Mouse (Mus musculus): ENCODE data around the gene Hint2. TPM values are rescaled to one million over a fixed set of nuclear protein-coding genes. Genes with fewer than 3 reads are reported as not detected.

The Hint2 gene
- polyA plus RNA-seq, 1 experiment from 2014 or later: 159 TPM

- Histone ChIP-seq H3K4me1 (ENCODE audit: insufficient read depth) (peaks cover 11% of the 10 kb centered on the region), H3K9me3 (ENCODE audit: low read length) (no peaks in the 10 kb centered on the region), H3K27me3 (ENCODE audit: insufficient read depth, low read length) (no peaks in the 10 kb centered on the region), H3K4me3 (ENCODE audit: low read depth, low read length) (no peak overlapping the region), H3K9ac (replicated peaks) (no peak overlapping the region), H3K36me3 (replicated peaks; ENCODE audit: insufficient read depth, low read length) (no peaks in the 10 kb centered on the region), H3K4me2 (ENCODE audit: low read depth, low read length) (no peak overlapping the region), H3K27ac (ENCODE audit: low read depth) (no peak overlapping the region)
- no peak for ATAC-seq
- DNase-seq: no peak
- 33% methylated on average over 9 of the region's 9 CpGs for WGBS (ENCODE audit: insufficient replicate concordance)
- no peak for TF ChIP-seq EP300 (IDR thresholded peaks at IDR 0.05; ENCODE audit: low read depth)
- TF ChIP-seq CTCF (IDR thresholded peaks at IDR 0.05; ENCODE audit: low read depth): no peak
These were observed 39.0 kb upstream of the Hint2 start for GRCm38 (mm10) chr4:43695249-43695671.

GRCm38 (mm10) chr4:43694439-43695248, 38.4 kb upstream of the Hint2 start:
- no peak for TF ChIP-seq CTCF (IDR thresholded peaks at IDR 0.05; ENCODE audit: low read depth)
- TF ChIP-seq EP300 (IDR thresholded peaks at IDR 0.05; ENCODE audit: low read depth): no peak
- 43% methylated on average over 1 of the region's 1 CpGs for WGBS (ENCODE audit: insufficient replicate concordance)
- Histone ChIP-seq H3K36me3 (replicated peaks; ENCODE audit: insufficient read depth, low read length) (no peaks in the 10 kb centered on the region), H3K4me2 (ENCODE audit: low read depth, low read length) (no peak overlapping the region), H3K4me3 (ENCODE audit: low read depth, low read length) (no peak overlapping the region), H3K4me1 (ENCODE audit: insufficient read depth) (peaks cover 11% of the 10 kb centered on the region), H3K9ac (replicated peaks) (no peak overlapping the region), H3K27ac (ENCODE audit: low read depth) (no peak overlapping the region), H3K27me3 (ENCODE audit: insufficient read depth, low read length) (no peaks in the 10 kb centered on the region), H3K9me3 (ENCODE audit: low read length) (no peaks in the 10 kb centered on the region)
- DNase-seq (no peak), ATAC-seq (0 out of 2 replicates have a peak, but pooled peaks have one; percentile 21)

DNA sequence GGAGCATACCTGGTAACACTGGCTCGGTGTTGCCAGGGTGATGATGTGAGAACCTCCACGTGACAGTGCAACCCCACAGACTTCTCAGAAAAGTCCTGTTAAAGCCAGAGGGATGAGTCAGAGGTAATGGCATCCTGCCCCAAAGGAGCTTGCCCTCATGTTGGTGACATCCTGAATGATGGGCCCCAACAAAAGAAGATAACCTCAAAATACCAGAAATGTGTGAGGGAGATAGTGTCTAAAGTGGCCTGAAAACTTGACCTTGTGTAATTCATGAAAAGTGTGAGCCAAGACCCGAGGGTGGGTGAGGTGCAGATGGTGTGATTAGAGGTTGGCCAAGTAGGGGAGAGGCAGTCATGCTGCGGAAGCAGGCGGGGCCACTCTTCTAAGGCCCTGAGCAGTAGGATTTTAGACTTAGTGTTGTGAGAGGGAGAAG, 37.6 kb upstream of the Hint2 start:
- Histone ChIP-seq H3K36me3 (replicated peaks; ENCODE audit: insufficient read depth, low read length) (no peaks in the 10 kb centered on the region), H3K4me1 (ENCODE audit: insufficient read depth) (peaks cover 11% of the 10 kb centered on the region), H3K4me3 (ENCODE audit: low read depth, low read length) (no peak overlapping the region), H3K27me3 (ENCODE audit: insufficient read depth, low read length) (no peaks in the 10 kb centered on the region), H3K27ac (ENCODE audit: low read depth) (no peak overlapping the region), H3K9me3 (ENCODE audit: low read length) (no peaks in the 10 kb centered on the region), H3K9ac (replicated peaks) (no peak overlapping the region), H3K4me2 (ENCODE audit: low read depth, low read length) (no peak overlapping the region)
- TF ChIP-seq EP300 (IDR thresholded peaks at IDR 0.05; ENCODE audit: low read depth): no peak
- TF ChIP-seq CTCF (IDR thresholded peaks at IDR 0.05; ENCODE audit: low read depth): no peak
- DNase-seq (no peak), ATAC-seq (no peak)
- 42% methylated on average over 5 of the region's 5 CpGs for WGBS (ENCODE audit: insufficient replicate concordance)

DNA sequence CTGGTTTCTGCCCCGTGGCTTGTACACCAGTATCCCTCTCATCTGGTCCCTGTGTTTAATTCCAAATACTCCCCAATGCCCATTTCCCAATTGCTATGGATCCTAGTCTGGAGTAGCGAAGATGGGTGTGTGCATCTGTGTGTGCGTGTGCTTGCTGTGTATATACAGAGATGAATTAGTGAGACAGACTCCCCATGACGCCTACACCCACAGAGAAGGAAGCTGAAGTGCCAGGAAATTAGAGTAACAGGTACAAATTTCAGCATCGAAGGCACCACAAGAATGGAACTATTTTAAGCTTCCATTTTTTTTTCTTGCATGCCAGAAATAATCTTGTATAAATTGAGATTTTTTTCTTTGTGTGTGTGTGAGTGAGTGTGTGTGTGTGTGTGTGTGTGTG, 34.8 kb upstream of the Hint2 start:
- H3K27me3 ChIP-seq (ENCODE audit: insufficient read depth, low read length): no peaks in the 10 kb centered on the region
- ATAC-seq (no peak), DNase-seq (no peak)
- no peak overlapping the region for H3K9ac ChIP-seq (replicated peaks)
- H3K4me2 ChIP-seq (ENCODE audit: low read depth, low read length): no peak overlapping the region
- H3K4me1 ChIP-seq (ENCODE audit: insufficient read depth): peaks cover 11% of the 10 kb centered on the region
- H3K4me3 ChIP-seq (ENCODE audit: low read depth, low read length): no peak overlapping the region
- WGBS (ENCODE audit: insufficient replicate concordance): 59% methylated on average over 5 of the region's 5 CpGs
- no peaks in the 10 kb centered on the region for H3K9me3 ChIP-seq (ENCODE audit: low read length)
- H3K36me3 ChIP-seq (replicated peaks; ENCODE audit: insufficient read depth, low read length): no peaks in the 10 kb centered on the region
- H3K27ac ChIP-seq (ENCODE audit: low read depth): no peak overlapping the region
- TF ChIP-seq EP300 (IDR thresholded peaks at IDR 0.05; ENCODE audit: low read depth) (no peak), CTCF (IDR thresholded peaks at IDR 0.05; ENCODE audit: low read depth) (no peak)

DNA sequence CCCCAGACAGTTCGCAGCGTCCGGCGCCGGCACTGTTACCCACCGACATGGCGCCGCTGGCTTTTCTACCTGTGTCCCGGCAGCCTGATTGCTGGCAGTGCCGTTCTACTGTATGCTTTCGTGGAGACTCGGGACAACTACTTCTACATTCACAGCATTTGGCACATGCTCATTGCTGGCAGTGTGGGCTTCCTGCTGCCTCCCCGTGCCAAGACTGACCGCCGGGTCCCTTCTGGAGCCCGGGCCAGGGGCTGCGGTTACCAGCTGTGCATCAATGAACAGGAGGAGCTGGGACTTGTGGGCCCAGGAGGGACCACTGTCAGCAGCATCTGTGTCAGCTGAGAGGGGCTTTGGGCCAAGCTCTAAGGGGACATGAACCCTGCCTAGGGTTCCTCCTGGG, 33.8 kb upstream of the Hint2 start:
- 88% methylated on average over 17 of the region's 17 CpGs for WGBS (ENCODE audit: insufficient replicate concordance)
- no peak overlapping the region for H3K9ac ChIP-seq (replicated peaks)
- ATAC-seq (no peak), DNase-seq (no peak)
- H3K27ac ChIP-seq (ENCODE audit: low read depth): no peak overlapping the region
- no peaks in the 10 kb centered on the region for H3K36me3 ChIP-seq (replicated peaks; ENCODE audit: insufficient read depth, low read length)
- no peaks in the 10 kb centered on the region for H3K27me3 ChIP-seq (ENCODE audit: insufficient read depth, low read length)
- TF ChIP-seq EP300 (IDR thresholded peaks at IDR 0.05; ENCODE audit: low read depth): no peak
- no peak for TF ChIP-seq CTCF (IDR thresholded peaks at IDR 0.05; ENCODE audit: low read depth)
- peaks cover 11% of the 10 kb centered on the region for H3K4me1 ChIP-seq (ENCODE audit: insufficient read depth)
- H3K9me3 ChIP-seq (ENCODE audit: low read length): no peaks in the 10 kb centered on the region
- no peak overlapping the region for H3K4me3 ChIP-seq (ENCODE audit: low read depth, low read length)
- H3K4me2 ChIP-seq (ENCODE audit: low read depth, low read length): no peak overlapping the region

DNA sequence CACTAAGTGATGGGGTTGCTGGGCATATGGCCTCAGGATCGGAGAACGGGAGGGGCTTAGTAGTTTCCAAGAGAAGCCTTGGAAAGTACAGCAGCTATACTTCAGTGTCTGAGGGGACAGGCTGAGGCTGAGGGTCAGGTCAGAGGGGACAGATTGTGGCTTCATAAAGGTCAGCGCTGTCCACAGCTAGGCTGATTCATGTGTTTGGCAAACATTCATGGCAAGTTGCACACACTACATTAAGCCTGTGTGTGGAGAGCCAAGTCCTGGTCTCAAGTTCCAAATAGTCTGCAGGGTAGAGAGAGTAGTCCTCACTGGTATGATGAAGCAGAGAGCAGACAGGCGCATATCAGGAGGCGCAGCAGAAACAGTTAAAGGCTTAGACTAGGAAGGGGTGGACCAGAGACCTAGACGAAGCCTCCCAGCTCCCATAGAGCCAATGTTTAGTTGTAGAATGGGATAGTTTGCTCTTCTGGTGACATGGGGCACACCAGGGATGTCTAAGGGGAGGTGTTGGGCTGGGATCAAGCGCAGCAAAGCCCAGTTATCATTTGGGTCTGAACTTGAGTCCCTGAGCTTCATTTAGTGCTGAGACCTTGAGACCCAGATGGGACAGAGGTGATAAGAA, 23.3 kb upstream of the Hint2 start:
- DNase-seq (no peak), ATAC-seq (no peak)
- H3K27me3 ChIP-seq (ENCODE audit: insufficient read depth, low read length): no peaks in the 10 kb centered on the region
- no peaks in the 10 kb centered on the region for H3K4me1 ChIP-seq (ENCODE audit: insufficient read depth)
- no peak overlapping the region for H3K9ac ChIP-seq (replicated peaks)
- H3K27ac ChIP-seq (ENCODE audit: low read depth): no peak overlapping the region
- TF ChIP-seq CTCF (IDR thresholded peaks at IDR 0.05; ENCODE audit: low read depth) (no peak), EP300 (IDR thresholded peaks at IDR 0.05; ENCODE audit: low read depth) (no peak)
- H3K4me3 ChIP-seq (ENCODE audit: low read depth, low read length): no peak overlapping the region
- no peaks in the 10 kb centered on the region for H3K9me3 ChIP-seq (ENCODE audit: low read length)
- H3K4me2 ChIP-seq (ENCODE audit: low read depth, low read length): no peak overlapping the region
- H3K36me3 ChIP-seq (replicated peaks; ENCODE audit: insufficient read depth, low read length): no peaks in the 10 kb centered on the region
- 80% methylated on average over 7 of the region's 7 CpGs for WGBS (ENCODE audit: insufficient replicate concordance)

Data from liver, postnatal 0 days (tissue).